Mouse (Mus musculus) hindbrain, embryonic 15.5 days (tissue): ENCODE measurements at regions not wholly inside any gene's neighbourhood (a gene's known extent, or its start where the extent isn't known, plus 50 kb on each side); places are given as distances from the start of the nearest gene placed in this dataset.
A peak's percentile ranks its signal among the peaks of the same experiment; 100 is the strongest.

Source experiments
- ATAC-seq: fragments of 200-750 bp; cut with Nextera tagmentation; 2 replicates; pipeline ENCODE4 v1.8.0; 2017; ENCODE audit warnings: low read depth, moderate number of reproducible peaks, moderate TSS enrichment; ENCODE audit not compliant: low FRiP score
- H3K27ac ChIP-seq: fragments of 300-500 bp; sonication (generic); replicated peaks from 2 replicates; pipeline ENCODE4 v1.5.1; 2015; ENCODE audit warnings: mild to moderate bottlenecking, inconsistent platforms
- H3K27me3 ChIP-seq: fragments of 300-500 bp; sonication (generic); 2 replicates; pipeline ENCODE4 v1.6.1; 2015; ENCODE audit warnings: control low read depth, inconsistent platforms
- H3K36me3 ChIP-seq: fragments of 300-500 bp; sonication (generic); 2 replicates; pipeline ENCODE4 v1.6.1; 2015; ENCODE audit warnings: control low read depth, inconsistent platforms
- H3K4me1 ChIP-seq: fragments of 300-500 bp; sonication (generic); replicated peaks from 2 replicates; pipeline ENCODE4 v1.6.1; 2015; ENCODE audit warnings: control low read depth, inconsistent platforms
- H3K4me2 ChIP-seq: fragments of 300-500 bp; sonication (generic); 2 replicates; pipeline ENCODE4 v1.6.1; 2015; ENCODE audit warnings: moderate library complexity, mild to moderate bottlenecking, inconsistent platforms
- H3K4me3 ChIP-seq: fragments of 300-500 bp; sonication (generic); 2 replicates; pipeline ENCODE4 v1.5.1; 2015; ENCODE audit warnings: mild to moderate bottlenecking, inconsistent platforms
- H3K9ac ChIP-seq: fragments of 300-500 bp; sonication (generic); 2 replicates; pipeline ENCODE4 v1.6.1; 2015; ENCODE audit warnings: inconsistent platforms
- H3K9me3 ChIP-seq: fragments of 300-500 bp; sonication (generic); 2 replicates; pipeline ENCODE4 v1.6.1; 2016; ENCODE audit warnings: control low read depth, inconsistent platforms
- WGBS: fragments of 180-500 bp; shearing (Covaris S2); methylation state at CpG from one replicate; pipeline ENCODE4 v1.1.7; 2015; 5-methylcytosine and 5-hydroxymethylcytosine counted together

DNA sequence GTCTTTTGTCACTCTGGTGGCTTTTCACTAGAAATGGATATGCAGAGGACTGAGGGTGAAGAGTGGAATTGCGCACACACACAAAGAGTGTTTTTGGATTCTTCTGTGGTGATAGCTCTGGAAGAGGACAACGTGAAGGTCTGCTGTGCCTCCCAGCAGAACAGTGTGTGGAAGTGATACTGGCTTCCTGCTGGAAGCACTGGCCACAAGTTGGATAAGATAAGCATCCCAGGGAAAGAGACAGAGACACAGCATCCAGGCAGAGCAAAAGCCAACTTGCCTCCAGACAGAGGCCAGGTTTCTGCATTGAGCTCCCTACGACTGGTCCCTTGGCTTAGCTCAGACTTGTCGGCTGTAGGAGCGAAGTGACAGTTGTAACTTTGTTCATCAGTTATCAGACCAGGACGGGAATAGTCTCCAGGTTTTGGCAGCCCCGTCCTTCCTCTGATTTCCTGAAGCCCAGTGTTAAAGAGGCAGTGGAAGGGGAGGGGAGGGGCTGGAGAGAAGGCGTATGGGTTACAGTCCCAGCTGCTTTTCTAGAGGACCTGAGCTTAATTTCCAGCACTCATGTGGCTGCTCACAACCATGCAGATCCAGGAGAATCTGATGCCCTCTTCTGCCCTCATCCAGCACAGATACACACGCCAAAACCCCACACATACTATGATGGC is 89.2 kb downstream of the Tmem170b start:
- H3K27me3 ChIP-seq = no peaks in the 10 kb centered on the region
- no peaks in the 10 kb centered on the region for H3K4me1 ChIP-seq
- H3K9ac ChIP-seq = no peak overlapping the region
- ATAC-seq = no peak
- WGBS = 85% methylated on average over 9 of the region's 9 CpGs
- H3K4me3 ChIP-seq = no peak overlapping the region
- H3K27ac ChIP-seq = no peak overlapping the region
- H3K36me3 ChIP-seq = no peaks in the 10 kb centered on the region
- H3K4me2 ChIP-seq = no peak overlapping the region
- no peaks in the 10 kb centered on the region for H3K9me3 ChIP-seq

DNA sequence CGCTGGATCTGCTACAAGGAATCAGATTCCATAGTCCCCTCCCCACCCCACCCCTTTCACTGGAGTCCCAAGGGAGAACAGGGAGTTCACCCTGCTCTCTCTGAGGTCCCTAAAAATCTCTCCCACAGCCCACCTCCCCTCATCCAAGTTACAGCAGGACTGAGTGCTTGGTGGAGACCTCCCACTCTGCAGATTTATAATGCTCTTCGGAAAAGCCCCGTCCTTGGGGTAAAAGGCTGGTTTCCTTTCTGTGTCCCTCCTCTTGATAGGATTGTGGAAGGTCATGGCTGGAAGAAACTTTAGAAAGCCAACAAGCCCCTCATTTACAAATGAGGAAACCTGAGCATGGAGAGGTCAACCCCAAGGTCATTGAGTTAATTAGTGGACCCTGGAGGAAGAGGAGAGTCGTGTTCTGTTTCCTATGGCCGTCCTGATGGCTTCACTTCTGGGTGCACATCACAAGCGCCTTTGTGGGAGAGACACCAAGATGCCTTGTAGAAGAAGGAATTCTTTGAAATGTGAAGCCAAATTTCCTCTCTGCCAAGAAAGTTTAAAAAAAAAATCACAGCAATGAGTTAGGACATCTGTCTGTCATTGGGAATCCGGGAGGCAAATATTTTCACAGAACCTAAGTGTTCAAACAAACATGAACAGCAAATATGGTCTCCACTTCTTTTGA is 91.2 kb downstream of the Tmem170b start:
- Histone ChIP-seq H3K4me1 (no peaks in the 10 kb centered on the region), H3K9ac (no peak overlapping the region), H3K36me3 (no peaks in the 10 kb centered on the region), H3K4me3 (no peak overlapping the region), H3K27ac (no peak overlapping the region), H3K27me3 (no peaks in the 10 kb centered on the region), H3K4me2 (no peak overlapping the region), H3K9me3 (no peaks in the 10 kb centered on the region)
- no peak for ATAC-seq
- 83% methylated on average over 7 of the region's 7 CpGs for WGBS

DNA sequence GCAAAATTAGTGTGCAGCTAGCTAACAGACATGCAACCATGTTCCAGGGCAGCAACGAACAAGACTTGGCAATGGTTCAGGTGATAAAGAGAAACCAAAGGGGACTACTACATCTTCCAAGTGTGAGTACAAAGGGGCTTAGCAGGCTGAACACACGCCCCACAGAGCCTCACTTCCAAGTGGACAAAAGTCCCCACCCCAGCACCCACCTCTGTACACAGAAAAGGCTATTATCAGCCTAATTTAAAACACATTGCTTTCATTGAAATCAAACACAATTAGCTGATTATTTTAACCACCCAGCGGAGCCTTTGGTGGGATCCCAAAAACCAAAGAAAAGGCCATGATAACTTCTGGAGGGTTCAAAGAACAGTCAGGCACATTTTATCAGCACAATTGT is 95.6 kb downstream of the Tmem170b start:
- Histone ChIP-seq H3K27me3 (no peaks in the 10 kb centered on the region), H3K4me3 (no peak overlapping the region), H3K9ac (no peak overlapping the region), H3K36me3 (no peaks in the 10 kb centered on the region), H3K27ac (no peak overlapping the region), H3K9me3 (no peaks in the 10 kb centered on the region), H3K4me2 (no peak overlapping the region), H3K4me1 (no peaks in the 10 kb centered on the region)
- no peak for ATAC-seq
- 58% methylated on average over 3 of the region's 3 CpGs for WGBS

DNA sequence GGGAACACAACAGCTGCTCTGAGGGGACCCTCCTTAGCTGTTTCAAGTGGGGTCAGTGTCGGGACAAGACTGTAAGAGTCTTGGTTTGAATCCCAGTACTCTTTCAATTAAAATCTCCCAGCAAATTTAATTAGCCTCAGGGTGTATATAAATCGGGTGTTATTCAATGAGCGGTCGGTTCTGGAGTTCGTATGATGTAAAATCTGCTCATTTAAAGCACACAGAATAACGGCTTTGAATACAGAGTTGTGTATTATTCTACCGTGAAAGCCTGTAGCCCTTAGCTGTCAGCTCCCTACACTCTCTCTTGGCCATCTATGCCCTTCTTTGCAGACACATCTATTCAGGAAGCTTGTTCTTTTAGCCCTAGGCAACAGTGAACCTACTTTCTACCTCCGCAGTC is 96.1 kb downstream of the Tmem170b start:
- no peak overlapping the region for H3K4me2 ChIP-seq
- no peak overlapping the region for H3K9ac ChIP-seq
- H3K4me1 ChIP-seq = no peaks in the 10 kb centered on the region
- no peaks in the 10 kb centered on the region for H3K9me3 ChIP-seq
- H3K27ac ChIP-seq = no peak overlapping the region
- H3K36me3 ChIP-seq = no peaks in the 10 kb centered on the region
- H3K27me3 ChIP-seq = no peaks in the 10 kb centered on the region
- 71% methylated on average over 8 of the region's 8 CpGs for WGBS
- no peak overlapping the region for H3K4me3 ChIP-seq
- no peak for ATAC-seq

DNA sequence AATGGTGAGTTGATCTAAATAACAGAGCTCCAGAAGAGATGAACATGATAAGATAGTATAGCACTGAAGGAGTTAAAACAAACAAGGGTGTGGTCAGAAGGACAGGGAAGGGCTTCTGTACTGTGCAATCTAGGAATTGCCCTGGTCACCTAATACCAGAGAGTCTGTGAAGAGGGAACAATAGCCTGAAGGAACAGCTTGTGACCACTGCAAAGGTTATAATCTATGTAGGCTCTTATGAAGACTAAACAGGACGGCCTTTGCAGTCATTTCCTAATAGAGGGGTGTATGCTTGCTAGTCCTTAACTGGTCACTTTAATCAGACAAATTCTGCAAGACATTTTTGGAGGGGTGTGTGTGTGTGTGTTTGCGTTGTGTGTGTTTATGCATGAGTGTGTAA is 97.5 kb downstream of the Tmem170b start:
- H3K9ac ChIP-seq = no peak overlapping the region
- H3K4me1 ChIP-seq = no peaks in the 10 kb centered on the region
- WGBS = 91% methylated on average over 2 of the region's 2 CpGs
- no peaks in the 10 kb centered on the region for H3K27me3 ChIP-seq
- no peaks in the 10 kb centered on the region for H3K9me3 ChIP-seq
- H3K4me2 ChIP-seq = no peak overlapping the region
- no peak overlapping the region for H3K4me3 ChIP-seq
- no peaks in the 10 kb centered on the region for H3K36me3 ChIP-seq
- ATAC-seq = no peak
- H3K27ac ChIP-seq = no peak overlapping the region

DNA sequence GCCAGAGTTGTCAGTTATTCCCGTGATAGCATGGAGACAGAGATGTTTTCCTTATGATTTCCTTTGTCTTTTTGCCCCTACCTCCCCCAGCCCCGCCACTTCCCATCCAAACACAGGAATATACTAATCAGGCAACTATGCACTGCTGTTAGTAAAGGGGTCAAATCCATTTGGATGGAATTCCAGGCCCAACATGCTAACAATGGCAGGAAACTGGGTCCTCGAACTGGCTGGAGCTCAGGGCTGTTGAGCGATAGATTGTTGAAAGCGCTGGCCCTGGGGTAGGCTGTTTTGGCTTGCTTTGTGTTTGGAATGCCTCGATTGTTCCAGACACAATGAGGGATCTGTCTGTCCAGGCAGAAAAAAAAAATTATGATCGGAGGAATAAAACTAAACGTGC is 97.9 kb downstream of the Tmem170b start:
- ATAC-seq = no peak
- Histone ChIP-seq H3K9ac (no peak overlapping the region), H3K4me3 (no peak overlapping the region), H3K4me1 (no peaks in the 10 kb centered on the region), H3K9me3 (no peaks in the 10 kb centered on the region), H3K36me3 (no peaks in the 10 kb centered on the region), H3K4me2 (no peak overlapping the region), H3K27me3 (no peaks in the 10 kb centered on the region), H3K27ac (no peak overlapping the region)
- 65% methylated on average over 8 of the region's 8 CpGs for WGBS

DNA sequence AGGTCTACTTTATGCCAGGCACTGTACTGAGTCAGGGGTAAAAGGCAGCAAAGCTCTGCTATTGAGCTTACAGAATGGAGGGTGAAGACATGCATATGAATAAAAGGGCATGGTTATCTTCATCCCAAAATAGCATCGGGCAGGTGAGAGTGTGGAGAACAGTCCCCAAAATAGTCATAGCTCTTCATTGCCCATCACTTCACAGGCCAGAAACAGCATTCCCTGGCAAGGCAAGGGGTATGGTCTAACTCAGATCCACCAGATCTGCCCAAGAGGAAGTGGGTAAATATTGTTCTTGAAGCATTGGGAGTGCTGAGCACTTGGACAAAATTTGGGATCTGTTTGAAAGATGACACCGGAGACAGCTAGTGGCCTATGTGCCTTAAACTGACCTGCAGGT is 99.1 kb downstream of the Tmem170b start:
- no peak overlapping the region for H3K27ac ChIP-seq
- no peaks in the 10 kb centered on the region for H3K36me3 ChIP-seq
- H3K4me3 ChIP-seq = no peak overlapping the region
- WGBS = 94% methylated on average over 2 of the region's 2 CpGs
- no peaks in the 10 kb centered on the region for H3K9me3 ChIP-seq
- no peak overlapping the region for H3K9ac ChIP-seq
- H3K4me1 ChIP-seq = 0 out of 2 replicates have a peak, but pooled peaks cover 3% of the 10 kb centered on the region
- no peaks in the 10 kb centered on the region for H3K27me3 ChIP-seq
- H3K4me2 ChIP-seq = no peak overlapping the region
- no peak for ATAC-seq

DNA sequence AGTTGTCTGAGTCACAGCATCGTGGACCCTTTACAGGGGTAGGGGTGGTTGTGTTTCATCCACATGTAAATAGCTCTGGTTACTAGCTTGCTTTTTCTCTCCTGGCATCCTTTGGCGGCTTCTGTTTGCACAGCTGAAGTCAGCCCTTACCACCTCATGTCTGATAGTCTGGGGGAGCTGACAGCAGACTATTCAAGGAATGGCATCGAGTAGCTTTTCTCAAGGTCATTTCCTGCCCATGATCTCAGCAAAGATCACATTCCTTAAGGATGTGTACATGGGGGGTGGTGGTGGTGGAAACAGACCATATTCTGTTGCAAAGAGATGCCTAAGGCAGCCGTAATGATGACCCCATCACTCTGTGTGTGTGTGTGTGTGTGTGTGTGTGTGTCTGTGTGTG is 99.9 kb downstream of the Tmem170b start:
- 72% methylated on average over 4 of the region's 4 CpGs for WGBS
- ATAC-seq = no peak
- Histone ChIP-seq H3K27ac (no peak overlapping the region), H3K36me3 (no peaks in the 10 kb centered on the region), H3K4me3 (no peak overlapping the region), H3K9ac (no peak overlapping the region), H3K9me3 (no peaks in the 10 kb centered on the region), H3K27me3 (no peaks in the 10 kb centered on the region), H3K4me1 (0 out of 2 replicates have a peak, but pooled peaks cover 4% of the 10 kb centered on the region), H3K4me2 (no peak overlapping the region)

DNA sequence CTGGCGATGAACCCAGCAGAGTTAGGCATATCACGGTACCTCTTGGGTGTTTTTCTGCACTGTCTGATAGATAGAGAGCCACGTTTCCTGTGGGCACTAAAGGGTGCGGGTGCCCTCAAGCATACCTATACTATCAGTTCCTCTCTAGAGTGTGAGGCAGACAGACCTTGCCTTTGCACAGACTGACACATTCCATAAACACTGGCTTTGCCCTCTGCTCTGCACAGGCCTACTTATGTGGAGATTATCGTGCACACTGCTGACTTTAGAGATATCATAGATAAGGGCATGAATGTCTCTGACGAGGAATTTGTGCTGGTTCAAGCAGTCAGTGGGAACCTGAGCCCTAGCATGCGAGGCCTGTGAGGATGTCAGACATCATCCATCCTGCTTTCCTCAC is 102.1 kb downstream of the Tmem170b start:
- H3K9ac ChIP-seq = no peak overlapping the region
- 84% methylated on average over 7 of the region's 7 CpGs for WGBS
- no peak overlapping the region for H3K4me3 ChIP-seq
- no peak overlapping the region for H3K4me2 ChIP-seq
- ATAC-seq = no peak
- no peaks in the 10 kb centered on the region for H3K27me3 ChIP-seq
- H3K4me1 ChIP-seq = 0 out of 2 replicates have a peak, but pooled peaks cover 4% of the 10 kb centered on the region
- no peaks in the 10 kb centered on the region for H3K36me3 ChIP-seq
- H3K27ac ChIP-seq = no peak overlapping the region
- H3K9me3 ChIP-seq = no peaks in the 10 kb centered on the region

DNA sequence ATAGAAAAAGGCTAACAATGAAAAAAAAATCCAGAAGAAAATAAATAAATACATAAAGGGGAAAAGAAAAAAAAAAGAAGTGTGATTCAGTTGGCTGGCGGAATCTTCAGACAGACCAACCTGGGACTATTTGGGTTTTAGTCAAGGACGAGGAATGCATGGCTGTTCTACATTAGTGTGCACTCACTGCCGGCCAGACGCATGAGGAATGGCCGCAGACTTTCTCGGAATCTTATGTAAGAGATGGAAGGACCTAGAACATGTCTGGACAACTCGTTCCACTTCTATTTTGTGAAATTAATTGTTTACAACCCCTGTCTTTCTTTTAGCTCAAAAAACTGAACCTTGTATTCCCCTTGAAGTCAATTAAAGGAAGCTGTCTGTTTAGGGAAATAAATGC is 103.4 kb downstream of the Tmem170b start:
- Histone ChIP-seq H3K4me1 (0 out of 2 replicates have a peak, but pooled peaks cover 4% of the 10 kb centered on the region), H3K4me2 (no peak overlapping the region), H3K9ac (no peak overlapping the region), H3K36me3 (no peaks in the 10 kb centered on the region), H3K27ac (no peak overlapping the region), H3K9me3 (no peaks in the 10 kb centered on the region), H3K27me3 (no peaks in the 10 kb centered on the region), H3K4me3 (no peak overlapping the region)
- ATAC-seq = no peak
- 74% methylated on average over 7 of the region's 7 CpGs for WGBS

DNA sequence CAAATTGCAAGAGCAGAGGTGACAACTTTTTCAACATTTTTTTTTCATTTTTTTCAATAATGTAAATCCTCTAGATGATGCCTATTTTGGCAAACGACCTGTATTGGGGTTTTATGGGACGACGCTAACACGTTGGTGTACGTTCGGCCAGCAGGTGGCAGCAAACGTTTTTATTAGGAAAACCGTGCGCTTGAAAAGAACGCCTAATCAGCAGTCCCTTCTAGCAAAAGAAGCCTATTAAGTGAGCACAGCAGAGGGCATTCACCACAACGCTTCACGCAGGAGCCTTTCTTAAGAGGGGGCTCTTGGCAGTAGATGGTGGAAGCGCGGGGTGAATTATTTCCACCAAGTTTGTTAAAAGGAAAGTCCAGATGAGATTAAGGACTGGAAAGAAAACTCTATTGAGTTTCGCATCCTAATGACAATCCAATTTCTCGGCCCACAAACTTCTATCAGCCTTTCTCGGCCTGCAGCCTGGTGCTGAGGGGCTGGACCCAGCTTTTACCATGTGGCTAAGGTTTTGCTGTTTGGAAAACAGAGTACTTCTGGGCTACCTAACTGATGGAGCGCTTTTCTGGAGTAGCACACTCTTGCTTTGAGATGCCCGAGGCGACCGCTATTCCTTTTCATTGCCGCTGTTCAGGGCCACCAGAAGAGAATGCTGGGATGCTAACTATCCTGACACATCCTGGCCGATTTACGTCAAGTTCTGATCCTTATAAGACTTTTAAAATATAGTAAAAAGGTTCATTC is 103.9 kb downstream of the Tmem170b start:
- Histone ChIP-seq H3K9ac (no peak overlapping the region), H3K4me1 (0 out of 2 replicates have a peak, but pooled peaks cover 4% of the 10 kb centered on the region), H3K4me2 (0 out of 2 replicates have a peak overlapping the region, but pooled peaks have one; percentile 22), H3K4me3 (no peak overlapping the region), H3K27ac (no peak overlapping the region), H3K36me3 (no peaks in the 10 kb centered on the region), H3K27me3 (no peaks in the 10 kb centered on the region), H3K9me3 (no peaks in the 10 kb centered on the region)
- peak; percentile 82 for ATAC-seq
- WGBS = 30% methylated on average over 24 of the region's 24 CpGs

DNA sequence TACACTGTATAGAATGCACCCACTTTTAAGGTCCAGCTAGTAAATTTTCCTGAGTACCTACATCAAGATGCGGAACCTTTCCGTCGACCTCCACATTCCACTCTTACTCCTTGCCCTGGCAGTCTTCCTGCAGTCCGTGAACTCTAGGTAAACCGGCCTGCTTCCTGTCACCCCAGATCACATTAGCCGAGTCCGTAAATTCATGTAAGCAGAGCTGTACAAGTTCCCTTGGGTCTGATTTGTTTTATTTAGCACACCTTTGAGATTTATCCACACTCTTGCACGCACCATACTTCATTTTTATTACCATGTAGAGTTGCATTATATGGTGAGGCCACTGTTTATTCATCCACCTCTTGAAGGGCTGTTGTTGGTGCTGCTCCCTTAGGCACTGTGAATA is 106.9 kb downstream of the Tmem170b start:
- H3K4me1 ChIP-seq = 0 out of 2 replicates have a peak, but pooled peaks cover 4% of the 10 kb centered on the region
- no peak for ATAC-seq
- 77% methylated on average over 8 of the region's 8 CpGs for WGBS
- no peaks in the 10 kb centered on the region for H3K27me3 ChIP-seq
- H3K27ac ChIP-seq = no peak overlapping the region
- H3K4me2 ChIP-seq = no peak overlapping the region
- no peaks in the 10 kb centered on the region for H3K9me3 ChIP-seq
- no peak overlapping the region for H3K4me3 ChIP-seq
- H3K36me3 ChIP-seq = no peaks in the 10 kb centered on the region
- no peak overlapping the region for H3K9ac ChIP-seq
